Mouse (Mus musculus) testis, adult 2 months (tissue): ENCODE results near the gene Dnajb2.

ENCODE experiments used
- CTCF ChIP-seq: fragments of 200-500 bp; IDR thresholded peaks from 2 replicates; pipeline ENCODE4 v1.5.1; 2012; ENCODE audit warnings: low read depth, mild to moderate bottlenecking, inconsistent platforms, low read length, moderate library complexity; ENCODE audit not compliant: control insufficient read depth, insufficient read depth, insufficient replicate concordance
- POLR2A ChIP-seq: fragments of 200-500 bp; IDR thresholded peaks from 2 replicates; pipeline ENCODE4 v1.6.1; 2012; ENCODE audit warnings: low read depth, mild to moderate bottlenecking, inconsistent platforms, low read length, moderate library complexity; ENCODE audit not compliant: control insufficient read depth

- TF ChIP-seq POLR2A (no peak), CTCF (no peak)
Observed at GRCm38 (mm10) chr1:75187914-75188483, 48.2 kb upstream of the Dnajb2 start.
